Mouse (Mus musculus): ENCODE results near the gene Tdrd7. TPM values are rescaled to one million over a fixed set of nuclear protein-coding genes. Genes with fewer than 3 reads are reported as not detected.

The Tdrd7 gene
- polyA plus RNA-seq, 1 experiment from 2014 or later, result 21.5 TPM

DNA sequence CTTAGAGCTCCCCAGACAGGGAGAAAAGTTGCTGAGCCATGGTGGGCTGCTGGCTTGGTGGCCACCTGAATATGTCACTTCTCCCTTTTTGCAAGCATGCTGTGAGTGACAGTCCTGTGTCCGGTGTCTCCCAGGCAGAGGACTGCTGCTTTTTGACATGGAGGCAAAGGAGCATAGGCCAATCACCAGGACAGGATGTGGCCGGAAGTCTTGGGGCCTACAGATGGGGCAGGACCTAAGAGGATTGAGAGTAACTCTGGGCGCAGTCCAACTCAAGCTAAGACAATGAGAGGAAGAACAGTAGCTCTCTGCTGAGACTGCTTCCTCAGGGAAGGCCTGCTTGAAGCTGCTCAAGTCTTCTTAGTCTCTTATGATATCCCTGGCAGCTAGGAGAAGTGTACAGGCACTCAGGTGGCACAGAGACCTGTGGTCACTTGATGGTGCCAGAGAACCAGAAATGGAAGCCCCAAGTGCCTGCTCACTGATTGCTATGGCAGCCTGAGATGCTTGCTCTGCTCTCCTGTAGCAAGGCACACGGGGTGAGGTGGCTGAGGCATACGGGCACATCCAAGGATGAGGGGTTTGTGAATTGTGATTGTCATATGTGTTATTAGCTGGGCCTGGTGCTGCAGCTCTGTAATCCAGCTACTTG, 43.1 kb downstream of the Tdrd7 start:
- no peaks in the 10 kb centered on the region for H3K27me3 ChIP-seq (ENCODE audit: control insufficient read depth, insufficient read depth, low read depth, low read length)
- no peak overlapping the region for H3K9ac ChIP-seq (ENCODE audit: low read length)
- peak overlapping the region; percentile 23; the same call in 1 of the 2 replicates for H3K27ac ChIP-seq (ENCODE audit: low read length)
- H3K9me3 ChIP-seq (ENCODE audit: control insufficient read depth, low read length), result no peaks in the 10 kb centered on the region
- no peaks in the 10 kb centered on the region; the same call in 1 of the 2 replicates for H3K4me1 ChIP-seq (replicated peaks; ENCODE audit: control insufficient read depth, insufficient read depth, low read length)
- no peak overlapping the region for H3K4me2 ChIP-seq (ENCODE audit: low read depth, low read length)
- H3K4me3 ChIP-seq (ENCODE audit: low read length), result no peak overlapping the region
- 0 out of 2 replicates have a peak, but pooled peaks cover 2% of the 10 kb centered on the region for H3K36me3 ChIP-seq (ENCODE audit: control insufficient read depth, insufficient read depth, low read length)
- 67% methylated on average over 5 of the region's 5 CpGs for WGBS
- ATAC-seq (ENCODE audit: low read depth), result peak; percentile 47; the same call in 1 of the 2 replicates

- Histone ChIP-seq H3K36me3 (ENCODE audit: control insufficient read depth, insufficient read depth, low read length) (no peaks in the 10 kb centered on the region), H3K9ac (ENCODE audit: low read length) (no peak overlapping the region), H3K4me3 (ENCODE audit: low read length) (no peak overlapping the region), H3K27ac (ENCODE audit: low read length) (no peak overlapping the region), H3K9me3 (ENCODE audit: control insufficient read depth, low read length) (no peaks in the 10 kb centered on the region), H3K27me3 (ENCODE audit: control insufficient read depth, insufficient read depth, low read depth, low read length) (no peaks in the 10 kb centered on the region), H3K4me1 (replicated peaks; ENCODE audit: control insufficient read depth, insufficient read depth, low read length) (no peaks in the 10 kb centered on the region; the same call in 1 of the 2 replicates), H3K4me2 (ENCODE audit: low read depth, low read length) (no peak overlapping the region)
- 89% methylated on average over 2 of the region's 2 CpGs for WGBS
- ATAC-seq (ENCODE audit: low read depth), result no peak
These were observed 46.6 kb downstream of the Tdrd7 start for GRCm38 (mm10) chr4:46011698-46012097.

- Histone ChIP-seq H3K9ac (ENCODE audit: low read length) (no peak overlapping the region), H3K4me2 (ENCODE audit: low read depth, low read length) (no peak overlapping the region), H3K9me3 (ENCODE audit: control insufficient read depth, low read length) (no peaks in the 10 kb centered on the region), H3K36me3 (ENCODE audit: control insufficient read depth, insufficient read depth, low read length) (no peaks in the 10 kb centered on the region; the same call in 1 of the 2 replicates), H3K4me1 (replicated peaks; ENCODE audit: control insufficient read depth, insufficient read depth, low read length) (no peaks in the 10 kb centered on the region), H3K27me3 (ENCODE audit: control insufficient read depth, insufficient read depth, low read depth, low read length) (no peaks in the 10 kb centered on the region), H3K27ac (ENCODE audit: low read length) (no peak overlapping the region), H3K4me3 (ENCODE audit: low read length) (no peak overlapping the region)
- WGBS, result 70% methylated on average over 1 of the region's 1 CpGs
- ATAC-seq (ENCODE audit: low read depth), result no peak
These were observed 50.5 kb downstream of the Tdrd7 start for GRCm38 (mm10) chr4:46015605-46016004.

DNA sequence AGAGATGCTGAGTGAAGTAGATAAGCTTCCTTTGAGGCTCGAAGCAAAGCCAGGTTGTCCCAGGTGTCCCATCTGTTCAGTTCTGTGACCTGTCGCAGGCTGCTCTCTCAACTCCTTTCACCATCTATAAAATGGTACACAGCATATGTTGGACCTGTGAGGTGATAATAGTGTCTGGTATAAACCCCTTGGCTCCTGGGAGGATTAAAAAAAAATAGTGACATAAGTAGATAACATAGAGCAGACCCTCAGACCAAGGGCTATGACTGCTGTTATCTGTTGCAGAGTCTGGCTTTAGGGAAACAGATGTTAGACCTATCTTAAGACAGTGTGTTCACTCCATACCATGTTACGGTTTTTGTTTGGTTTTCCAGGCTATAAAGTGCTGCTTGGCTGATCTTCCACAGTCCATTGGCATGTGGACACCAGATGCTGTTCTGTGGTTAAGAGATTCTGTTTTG, 57.9 kb downstream of the Tdrd7 start:
- Histone ChIP-seq H3K4me1 (replicated peaks; ENCODE audit: control insufficient read depth, insufficient read depth, low read length) (no peaks in the 10 kb centered on the region), H3K27me3 (ENCODE audit: control insufficient read depth, insufficient read depth, low read depth, low read length) (no peaks in the 10 kb centered on the region), H3K9me3 (ENCODE audit: control insufficient read depth, low read length) (no peaks in the 10 kb centered on the region), H3K4me2 (ENCODE audit: low read depth, low read length) (no peak overlapping the region), H3K4me3 (ENCODE audit: low read length) (no peak overlapping the region), H3K27ac (ENCODE audit: low read length) (no peak overlapping the region), H3K9ac (ENCODE audit: low read length) (no peak overlapping the region), H3K36me3 (ENCODE audit: control insufficient read depth, insufficient read depth, low read length) (no peaks in the 10 kb centered on the region; the same call in 1 of the 2 replicates)
- WGBS, result 45% methylated on average over 3 of the region's 3 CpGs
- ATAC-seq (ENCODE audit: low read depth), result no peak

DNA sequence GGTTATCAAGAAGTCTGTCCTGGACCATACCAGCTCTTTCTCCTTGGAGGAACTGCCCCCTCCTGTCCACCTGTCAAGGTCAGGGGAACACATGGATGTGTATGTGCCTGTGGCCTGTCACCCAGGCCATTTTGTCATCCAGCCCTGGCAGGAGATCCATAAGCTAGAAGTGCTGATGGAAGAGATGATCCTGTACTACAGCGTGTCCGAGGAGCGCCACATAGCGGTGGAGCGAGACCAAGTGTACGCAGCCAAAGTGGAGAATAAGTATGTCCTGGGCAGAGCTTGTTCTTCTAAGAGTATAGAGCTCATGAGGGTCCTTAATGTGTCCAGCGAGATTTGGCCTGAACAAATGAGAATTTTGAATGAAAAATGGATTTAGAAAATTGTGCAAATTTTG, 60.8 kb downstream of the Tdrd7 start:
- Histone ChIP-seq H3K27ac (ENCODE audit: low read length) (no peak overlapping the region), H3K9me3 (ENCODE audit: control insufficient read depth, low read length) (no peaks in the 10 kb centered on the region), H3K36me3 (ENCODE audit: control insufficient read depth, insufficient read depth, low read length) (no peaks in the 10 kb centered on the region), H3K27me3 (ENCODE audit: control insufficient read depth, insufficient read depth, low read depth, low read length) (no peaks in the 10 kb centered on the region), H3K4me3 (ENCODE audit: low read length) (no peak overlapping the region), H3K9ac (ENCODE audit: low read length) (no peak overlapping the region), H3K4me2 (ENCODE audit: low read depth, low read length) (no peak overlapping the region), H3K4me1 (replicated peaks; ENCODE audit: control insufficient read depth, insufficient read depth, low read length) (no peaks in the 10 kb centered on the region)
- 38% methylated on average over 7 of the region's 7 CpGs for WGBS
- ATAC-seq (ENCODE audit: low read depth), result peak; percentile 41

DNA sequence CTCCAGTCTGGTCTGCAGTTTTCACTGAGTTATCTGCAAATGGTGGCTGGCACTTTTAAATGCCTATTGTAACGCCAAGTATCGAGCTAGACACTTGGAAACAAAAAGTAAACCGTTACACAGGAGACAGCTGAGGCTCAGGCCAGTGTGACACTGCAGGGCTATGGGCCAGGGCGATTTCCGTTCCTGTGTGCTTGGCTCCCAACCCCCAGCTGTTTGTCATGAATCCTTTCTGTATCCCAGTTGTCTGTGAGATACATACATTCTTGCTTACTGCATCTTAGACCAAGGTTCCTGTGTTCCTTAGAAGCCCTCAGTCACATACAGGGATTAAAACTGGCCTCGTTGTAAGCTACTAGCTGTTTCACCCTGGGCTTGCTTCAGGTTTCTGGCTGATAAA, 63.1 kb downstream of the Tdrd7 start:
- Histone ChIP-seq H3K4me2 (ENCODE audit: low read depth, low read length) (no peak overlapping the region), H3K27ac (ENCODE audit: low read length) (no peak overlapping the region), H3K9me3 (ENCODE audit: control insufficient read depth, low read length) (no peaks in the 10 kb centered on the region), H3K36me3 (ENCODE audit: control insufficient read depth, insufficient read depth, low read length) (no peaks in the 10 kb centered on the region), H3K9ac (ENCODE audit: low read length) (no peak overlapping the region), H3K4me3 (ENCODE audit: low read length) (no peak overlapping the region), H3K4me1 (replicated peaks; ENCODE audit: control insufficient read depth, insufficient read depth, low read length) (no peaks in the 10 kb centered on the region), H3K27me3 (ENCODE audit: control insufficient read depth, insufficient read depth, low read depth, low read length) (no peaks in the 10 kb centered on the region)
- WGBS, result 43% methylated on average over 6 of the region's 6 CpGs
- ATAC-seq (ENCODE audit: low read depth), result no peak

DNA sequence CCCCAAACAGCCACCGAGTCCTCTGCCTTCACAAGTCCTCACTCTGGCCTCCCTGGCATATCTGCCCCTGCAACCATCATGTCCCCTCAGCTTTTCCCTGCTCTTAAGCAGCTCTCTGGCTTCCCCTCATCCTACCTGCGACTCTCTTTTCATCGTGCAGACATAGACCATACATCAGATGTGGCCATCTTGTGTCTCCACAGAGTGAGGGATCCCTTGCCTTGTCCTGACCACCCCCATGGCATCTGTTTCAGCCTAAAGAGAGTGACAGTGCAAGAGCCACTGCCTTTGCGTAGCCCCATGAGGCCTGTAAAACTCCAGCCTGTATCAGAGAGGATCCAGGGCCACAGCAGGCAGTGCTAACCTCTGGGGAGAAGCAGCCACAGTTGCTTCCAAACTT, 63.6 kb downstream of the Tdrd7 start:
- no peak overlapping the region for H3K4me3 ChIP-seq (ENCODE audit: low read length)
- no peak for ATAC-seq (ENCODE audit: low read depth)
- H3K9ac ChIP-seq (ENCODE audit: low read length), result no peak overlapping the region
- H3K36me3 ChIP-seq (ENCODE audit: control insufficient read depth, insufficient read depth, low read length), result no peaks in the 10 kb centered on the region
- 76% methylated on average over 4 of the region's 4 CpGs for WGBS
- H3K27me3 ChIP-seq (ENCODE audit: control insufficient read depth, insufficient read depth, low read depth, low read length), result no peaks in the 10 kb centered on the region
- H3K27ac ChIP-seq (ENCODE audit: low read length), result no peak overlapping the region
- no peak overlapping the region for H3K4me2 ChIP-seq (ENCODE audit: low read depth, low read length)
- no peaks in the 10 kb centered on the region for H3K9me3 ChIP-seq (ENCODE audit: control insufficient read depth, low read length)
- no peaks in the 10 kb centered on the region for H3K4me1 ChIP-seq (replicated peaks; ENCODE audit: control insufficient read depth, insufficient read depth, low read length)

DNA sequence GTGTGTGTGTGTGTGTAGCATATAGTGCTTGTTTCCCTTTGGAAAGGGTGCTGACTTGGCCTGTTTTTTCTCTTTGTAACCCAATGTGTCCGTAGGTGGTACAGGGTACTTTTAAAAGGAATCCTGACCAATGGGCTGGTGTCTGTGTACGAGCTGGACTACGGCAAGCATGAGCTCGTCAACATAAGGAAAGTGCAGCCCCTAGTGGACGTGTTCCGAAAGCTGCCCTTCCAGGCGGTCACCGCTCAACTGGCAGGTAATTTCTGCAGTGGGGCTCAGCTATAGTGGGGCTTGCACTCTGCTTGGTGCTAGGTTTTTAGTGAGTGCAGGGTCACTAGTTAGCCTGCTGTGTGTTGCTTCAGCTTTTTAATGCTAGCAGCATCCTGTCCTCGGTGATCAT, 64.4 kb downstream of the Tdrd7 start:
- Histone ChIP-seq H3K4me2 (ENCODE audit: low read depth, low read length) (no peak overlapping the region), H3K4me1 (replicated peaks; ENCODE audit: control insufficient read depth, insufficient read depth, low read length) (no peaks in the 10 kb centered on the region), H3K27me3 (ENCODE audit: control insufficient read depth, insufficient read depth, low read depth, low read length) (no peaks in the 10 kb centered on the region), H3K27ac (ENCODE audit: low read length) (no peak overlapping the region), H3K9me3 (ENCODE audit: control insufficient read depth, low read length) (no peaks in the 10 kb centered on the region), H3K9ac (ENCODE audit: low read length) (no peak overlapping the region), H3K4me3 (ENCODE audit: low read length) (no peak overlapping the region), H3K36me3 (ENCODE audit: control insufficient read depth, insufficient read depth, low read length) (no peaks in the 10 kb centered on the region)
- WGBS, result 40% methylated on average over 8 of the region's 9 CpGs
- 0 out of 2 replicates have a peak, but pooled peaks have one; percentile 39 for ATAC-seq (ENCODE audit: low read depth)

- 41% methylated on average over 9 of the region's 9 CpGs for WGBS
- H3K27me3 ChIP-seq (ENCODE audit: control insufficient read depth, insufficient read depth, low read depth, low read length), result peaks cover 2% of the 10 kb centered on the region; the same call in 1 of the 2 replicates
- H3K36me3 ChIP-seq (ENCODE audit: control insufficient read depth, insufficient read depth, low read length), result no peaks in the 10 kb centered on the region
- ATAC-seq (ENCODE audit: low read depth), result peak; percentile 42; the same call in 1 of the 2 replicates
- no peak overlapping the region for H3K4me3 ChIP-seq (ENCODE audit: low read length)
- H3K27ac ChIP-seq (ENCODE audit: low read length), result peak overlapping the region; percentile 82
- H3K9ac ChIP-seq (ENCODE audit: low read length), result peak overlapping the region; percentile 21; the same call in 1 of the 2 replicates
- no peaks in the 10 kb centered on the region for H3K4me1 ChIP-seq (replicated peaks; ENCODE audit: control insufficient read depth, insufficient read depth, low read length)
- no peaks in the 10 kb centered on the region for H3K9me3 ChIP-seq (ENCODE audit: control insufficient read depth, low read length)
- peak overlapping the region; percentile 3; the same call in 1 of the 2 replicates for H3K4me2 ChIP-seq (ENCODE audit: low read depth, low read length)
These were observed 67.3 kb downstream of the Tdrd7 start for GRCm38 (mm10) chr4:46032448-46032847.

Data from lung, embryonic 16.5 days (tissue).